14 mouse cellular contexts compared by ENCODE assay signal in genomic region chr15:21179727-21180126, GRCm38 (mm10).
DNase-seq lines count a peak whose midpoint lies in the region; ATAC-seq lines count a peak whose summit lies in the region.
"Had no signal": no experiment of that assay in that cellular context is flagged by ENCODE, and none has a peak within 500 bp of the region (broad histone marks: within the 10 kb centered on the region; RNA-seq: fewer than 3 reads in every experiment).

No protein-coding gene starts in this region.

- ATAC-seq in embryonic facial prominence, embryonic 14.5 days (ENCODE audit: low read depth), result no peak

- H3K4me2 ChIP-seq in embryonic facial prominence, embryonic 14.5 days (ENCODE audit: low read depth, low read length), result no peak overlapping the region
- H3K4me2 ChIP-seq: kidney, embryonic 15.5 days; limb, embryonic 12.5 days; neural tube, embryonic 13.5 days had no signal

- H3K27ac ChIP-seq in embryonic facial prominence, embryonic 14.5 days (replicated peaks; ENCODE audit: low read depth, low read length), result no peak overlapping the region
- H3K27ac ChIP-seq in embryonic facial prominence, embryonic 10.5 days (replicated peaks), result no peak overlapping the region
- H3K27ac ChIP-seq: kidney, embryonic 15.5 days; limb, embryonic 12.5 days; neural tube, embryonic 13.5 days; stomach, postnatal 0 days had no signal

- no peaks in the 10 kb centered on the region for H3K9me3 ChIP-seq in embryonic facial prominence, embryonic 14.5 days (ENCODE audit: control insufficient read depth, low read length)
- no peaks in the 10 kb centered on the region for H3K9me3 ChIP-seq in embryonic facial prominence, embryonic 10.5 days
- H3K9me3 ChIP-seq: kidney, embryonic 15.5 days; limb, embryonic 12.5 days; neural tube, embryonic 13.5 days had no signal

- H3K9ac ChIP-seq in embryonic facial prominence, embryonic 14.5 days (ENCODE audit: low read depth, low read length), result no peak overlapping the region
- H3K9ac ChIP-seq: kidney, embryonic 15.5 days; limb, embryonic 12.5 days; neural tube, embryonic 13.5 days had no signal

- no peaks in the 10 kb centered on the region for H3K36me3 ChIP-seq in embryonic facial prominence, embryonic 14.5 days (ENCODE audit: control insufficient read depth, insufficient read depth, low read length)
- no peaks in the 10 kb centered on the region for H3K36me3 ChIP-seq in embryonic facial prominence, embryonic 10.5 days (replicated peaks)
- H3K36me3 ChIP-seq: kidney, embryonic 15.5 days; limb, embryonic 12.5 days; neural tube, embryonic 13.5 days had no signal

- 66% methylated on average over 5 of the region's 5 CpGs for WGBS in embryonic facial prominence, embryonic 14.5 days
- 80% methylated on average over 5 of the region's 5 CpGs for WGBS in embryonic facial prominence, embryonic 10.5 days

- peak; percentile 23 for DNase-seq in embryonic facial prominence, embryonic 14.5 days (ENCODE audit: low spot score)
- no peak for DNase-seq in embryonic facial prominence, embryonic 10.5 days (ENCODE audit: low spot score)
- peak; percentile 4 for DNase-seq in lung, postnatal 10 days
- DNase-seq in lung, postnatal 36 days, result no peak
- DNase-seq in layer of hippocampus, adult 11-12 months (ENCODE audit: low spot score), result peak; percentile 22
- peak; percentile 27 to 45 for DNase-seq in right cerebral cortex, postnatal 10 days (ENCODE audit: low spot score in 2 of 2)
- no peak for DNase-seq in thymus, postnatal 10 days (ENCODE audit: low spot score in 2 of 2)
- DNase-seq in kidney, postnatal 25 days, result no peak
- DNase-seq: cerebellum, adult 9-10 months; thymus, postnatal 25 days had no signal

- H3K4me3 ChIP-seq in embryonic facial prominence, embryonic 14.5 days (ENCODE audit: low read depth, low read length), result no peak overlapping the region
- H3K4me3 ChIP-seq in embryonic facial prominence, embryonic 10.5 days, result no peak overlapping the region
- H3K4me3 ChIP-seq: kidney, embryonic 15.5 days; limb, embryonic 12.5 days; neural tube, embryonic 13.5 days had no signal

- no peaks in the 10 kb centered on the region for H3K4me1 ChIP-seq in embryonic facial prominence, embryonic 14.5 days (ENCODE audit: control insufficient read depth, insufficient read depth, low read length)
- no peaks in the 10 kb centered on the region for H3K4me1 ChIP-seq in embryonic facial prominence, embryonic 10.5 days
- H3K4me1 ChIP-seq: kidney, embryonic 15.5 days; limb, embryonic 12.5 days; neural tube, embryonic 13.5 days had no signal

- H3K27me3 ChIP-seq in embryonic facial prominence, embryonic 14.5 days (replicated peaks; ENCODE audit: control insufficient read depth, insufficient read depth, low read length), result no peaks in the 10 kb centered on the region
- no peaks in the 10 kb centered on the region for H3K27me3 ChIP-seq in embryonic facial prominence, embryonic 10.5 days (replicated peaks; ENCODE audit: low read depth, poor library complexity, severe bottlenecking)
- H3K27me3 ChIP-seq: kidney, embryonic 15.5 days; limb, embryonic 12.5 days; neural tube, embryonic 13.5 days had no signal

Comparison
In these comparisons a context has a peak if more than half of its experiments do, and no peak if none do; other contexts are left out.
1. DNase-seq: peak in embryonic facial prominence, embryonic 14.5 days (single experiment), lung, postnatal 10 days (single experiment), layer of hippocampus, adult 11-12 months (single experiment) and right cerebral cortex, postnatal 10 days (2 of 2); none in embryonic facial prominence, embryonic 10.5 days (single experiment), lung, postnatal 36 days (single experiment), thymus, postnatal 10 days (0 of 2) and kidney, postnatal 25 days (0 of 2).